Mouse (Mus musculus) kidney, postnatal 0 days (tissue): ENCODE data around the gene Polr3g. TPM values are rescaled to one million over a fixed set of nuclear protein-coding genes. Genes with fewer than 3 reads are reported as not detected.
"Not testable (repeated sequence)": the region's sequence is repeated elsewhere in the genome, so short reads cannot be mapped to it uniquely, and the experiment has no call there.

Source experiments
- ATAC-seq: fragments of 200-750 bp; cut with Nextera tagmentation; replicated peaks from 2 replicates; pipeline ENCODE4 v1.8.0; 2017; ENCODE audit warnings: low read depth, moderate number of reproducible peaks, moderate TSS enrichment, moderate library complexity; ENCODE audit not compliant: low FRiP score
- DNase-seq: peaks from one replicate; pipeline ENCODE4 v3.0.0-alpha.2; 2016; ENCODE audit warnings: low spot score
- H3K27ac ChIP-seq: fragments of 300-500 bp; sonication (generic); 2 replicates; pipeline ENCODE4 v1.5.1; 2014; ENCODE audit warnings: mild to moderate bottlenecking
- H3K27me3 ChIP-seq: fragments of 300-500 bp; sonication (generic); 2 replicates; pipeline ENCODE4 v1.6.1; 2014; ENCODE audit warnings: low read length, mixed read lengths; ENCODE audit not compliant: insufficient read depth
- H3K36me3 ChIP-seq: fragments of 300-500 bp; sonication (generic); 2 replicates; pipeline ENCODE4 v1.6.1; 2014; ENCODE audit warnings: low read length, mixed read lengths; ENCODE audit not compliant: insufficient read depth
- H3K4me1 ChIP-seq: fragments of 300-500 bp; sonication (generic); replicated peaks from 2 replicates; pipeline ENCODE4 v1.6.1; 2014; ENCODE audit warnings: antibody characterized with exemption, low read length, mixed read lengths; ENCODE audit not compliant: insufficient read depth
- H3K4me2 ChIP-seq: fragments of 300-500 bp; sonication (generic); 2 replicates; pipeline ENCODE4 v1.6.1; 2014; ENCODE audit warnings: mild to moderate bottlenecking, low read length, moderate library complexity, mixed read lengths
- H3K4me3 ChIP-seq: fragments of 300-500 bp; sonication (generic); replicated peaks from 2 replicates; pipeline ENCODE4 v1.5.1; 2014; ENCODE audit warnings: low read depth, low read length
- H3K9ac ChIP-seq: fragments of 300-500 bp; sonication (generic); 2 replicates; pipeline ENCODE4 v1.6.1; 2014; ENCODE audit warnings: low read depth, low read length
- H3K9me3 ChIP-seq: fragments of 300-500 bp; sonication (generic); replicated peaks from 2 replicates; pipeline ENCODE4 v1.6.1; 2016; ENCODE audit warnings: low read length, inconsistent platforms, mixed read lengths
- CTCF ChIP-seq: IDR thresholded peaks from 2 replicates; pipeline ENCODE4 v1.5.1; 2016; ENCODE audit warnings: antibody characterized with exemption, low read depth, mild to moderate bottlenecking, moderate library complexity
- WGBS: fragments of 180-500 bp; shearing (Covaris S2); extraction: QIAGEN DNeasy Blood & Tissue Kit; methylation state at CpG from one replicate; pipeline ENCODE4 v1.1.7; 2014; 5-methylcytosine and 5-hydroxymethylcytosine counted together
- polyA plus RNA-seq: library from polyadenylated mRNA; unstranded; fragments of >200 nt; fragmentation: Nextera tagmentation; extraction: Ambion mirVana; gene quantifications from 2 replicates; pipeline ENCODE4 v1.2.1, GENCODE M21; 2015

The Polr3g gene
- polyA plus RNA-seq, 1 experiment from 2014 or later: 8.1 TPM

GRCm38 (mm10) chr13:81657008-81657350, 53.8 kb downstream of the Polr3g start:
- 20% methylated on average over 5 of the region's 5 CpGs for WGBS
- peak overlapping the region; percentile 89 for H3K27ac ChIP-seq
- DNase-seq: no peak
- no peaks in the 10 kb centered on the region for H3K9me3 ChIP-seq
- H3K4me1 ChIP-seq: peaks cover 11% of the 10 kb centered on the region
- no peak for TF ChIP-seq CTCF
- no peak for ATAC-seq
- peak overlapping the region; percentile 92 for H3K4me3 ChIP-seq
- peak overlapping the region; percentile 85 for H3K4me2 ChIP-seq
- H3K36me3 ChIP-seq: no peaks in the 10 kb centered on the region
- no peaks in the 10 kb centered on the region for H3K27me3 ChIP-seq
- peak overlapping the region; percentile 53 for H3K9ac ChIP-seq

GRCm38 (mm10) chr13:81656091-81656850, 54.5 kb downstream of the Polr3g start:
- no peak overlapping the region for H3K4me3 ChIP-seq
- 30% methylated on average over 14 of the region's 14 CpGs for WGBS
- no peaks in the 10 kb centered on the region for H3K36me3 ChIP-seq
- H3K4me1 ChIP-seq: peaks cover 11% of the 10 kb centered on the region
- H3K27ac ChIP-seq: peak overlapping the region; percentile 89
- no peak for ATAC-seq
- no peaks in the 10 kb centered on the region for H3K27me3 ChIP-seq
- H3K9ac ChIP-seq: no peak overlapping the region
- no peak for TF ChIP-seq CTCF
- no peaks in the 10 kb centered on the region for H3K9me3 ChIP-seq
- DNase-seq: peak; percentile 8
- H3K4me2 ChIP-seq: peak overlapping the region; percentile 85

- H3K27ac ChIP-seq, H3K36me3 ChIP-seq, H3K4me3 ChIP-seq, DNase-seq, H3K27me3 ChIP-seq, ATAC-seq, H3K4me1 ChIP-seq, H3K4me2 ChIP-seq, H3K9me3 ChIP-seq, H3K9ac ChIP-seq: not testable (repeated sequence)
- WGBS: 70% methylated on average over 5 of the region's 6 CpGs
These were observed 60.4 kb downstream of the Polr3g start for GRCm38 (mm10) chr13:81650382-81650781.

- TF ChIP-seq CTCF: no peak
- DNase-seq (no peak), ATAC-seq (no peak)
- Histone ChIP-seq H3K4me1 (no peaks in the 10 kb centered on the region), H3K4me2 (no peak overlapping the region), H3K4me3 (no peak overlapping the region), H3K27ac (no peak overlapping the region), H3K27me3 (no peaks in the 10 kb centered on the region), H3K9ac (no peak overlapping the region), H3K36me3 (no peaks in the 10 kb centered on the region), H3K9me3 (no peaks in the 10 kb centered on the region)
- WGBS: 81% methylated on average over 6 of the region's 6 CpGs
These were observed 64.5 kb downstream of the Polr3g start for GRCm38 (mm10) chr13:81646348-81646747.

GRCm38 (mm10) chr13:81644047-81644565, 66.7 kb downstream of the Polr3g start:
- ATAC-seq (no peak), DNase-seq (no peak)
- no peak for TF ChIP-seq CTCF
- no peak overlapping the region for H3K4me3 ChIP-seq
- no peaks in the 10 kb centered on the region for H3K9me3 ChIP-seq
- 85% methylated on average over 11 of the region's 11 CpGs for WGBS
- no peaks in the 10 kb centered on the region for H3K4me1 ChIP-seq
- H3K9ac ChIP-seq: no peak overlapping the region
- H3K4me2 ChIP-seq: no peak overlapping the region
- no peak overlapping the region for H3K27ac ChIP-seq
- H3K27me3 ChIP-seq: no peaks in the 10 kb centered on the region
- no peaks in the 10 kb centered on the region for H3K36me3 ChIP-seq

GRCm38 (mm10) chr13:81642491-81643149, 68.2 kb downstream of the Polr3g start:
- no peak for DNase-seq
- 61% methylated on average over 7 of the region's 7 CpGs for WGBS
- Histone ChIP-seq H3K27ac (no peak overlapping the region), H3K27me3 (no peaks in the 10 kb centered on the region), H3K9ac (no peak overlapping the region), H3K4me1 (no peaks in the 10 kb centered on the region), H3K4me2 (no peak overlapping the region), H3K4me3 (no peak overlapping the region), H3K36me3 (no peaks in the 10 kb centered on the region), H3K9me3 (no peaks in the 10 kb centered on the region)
- TF ChIP-seq CTCF: no peak
- no peak for ATAC-seq
